Mouse (Mus musculus) cerebellum, adult 2 months (tissue): ENCODE measurements around the gene Gm49384.

Experiments used
- CTCF ChIP-seq: fragments of 200-500 bp; IDR thresholded peaks from 2 replicates; pipeline ENCODE4 v1.5.1; 2011; ENCODE audit warnings: low read depth, mild to moderate bottlenecking, control low read depth, low read length, moderate library complexity, borderline replicate concordance; ENCODE audit not compliant: insufficient read depth
- POLR2A ChIP-seq: fragments of 200-500 bp; IDR thresholded peaks from 2 replicates; pipeline ENCODE4 v1.6.1; 2011; ENCODE audit warnings: low read length, control low read depth, borderline replicate concordance; ENCODE audit not compliant: insufficient read depth

- TF ChIP-seq CTCF (no peak), POLR2A (no peak)
Observed at GRCm38 (mm10) chr12:69175975-69176374, 28.1 kb downstream of the Gm49384 start.
